Mouse (Mus musculus) erythroblast, embryonic 14.5 days (primary cell): Measurements from ENCODE around the gene Dhx58.

Experiments used
- GATA1 ChIP-seq: IDR thresholded peaks from 2 replicates; pipeline ENCODE4 v1.6.1; 2012; ENCODE audit warnings: low read length, inconsistent platforms, mixed read lengths
- TAL1 ChIP-seq: IDR thresholded peaks from 3 replicates; pipeline ENCODE4 v1.6.1; 2012; ENCODE audit warnings: low read length, inconsistent platforms, mixed read lengths

- TF ChIP-seq TAL1 (no peak), GATA1 (no peak)
Measured at GRCm38 (mm10) chr11:100752294-100752693, 48.2 kb upstream of the Dhx58 start.
